Mouse (Mus musculus) limb, embryonic 10.5 days (tissue): ENCODE data around the gene Wdr13. TPM values are rescaled to one million over a fixed set of nuclear protein-coding genes. Genes with fewer than 3 reads are reported as not detected.

Experiments used
- DNase-seq: peaks from one replicate; pipeline ENCODE4 v3.0.0-alpha.2; 2017; ENCODE audit warnings: low spot score
- H3K27ac ChIP-seq: fragments of 300-500 bp; sonication (generic); 2 replicates; pipeline ENCODE4 v1.5.1; 2016; ENCODE audit warnings: mild to moderate bottlenecking
- H3K27me3 ChIP-seq: fragments of 300-500 bp; sonication (generic); 2 replicates; pipeline ENCODE4 v1.6.1; 2016; ENCODE audit warnings: low read depth, mild to moderate bottlenecking; ENCODE audit not compliant: poor library complexity, severe bottlenecking
- H3K36me3 ChIP-seq: fragments of 300-500 bp; sonication (generic); 2 replicates; pipeline ENCODE4 v1.6.1; 2016; ENCODE audit warnings: mild to moderate bottlenecking, moderate library complexity
- H3K4me1 ChIP-seq: fragments of 300-500 bp; sonication (generic); 2 replicates; pipeline ENCODE4 v1.6.1; 2016
- H3K4me3 ChIP-seq: fragments of 300-500 bp; sonication (generic); 2 replicates; pipeline ENCODE4 v1.5.1; 2016; ENCODE audit warnings: mild to moderate bottlenecking, moderate library complexity
- H3K9me3 ChIP-seq: fragments of 300-500 bp; sonication (generic); replicated peaks from 2 replicates; pipeline ENCODE4 v1.6.1; 2016; ENCODE audit warnings: mild to moderate bottlenecking
- WGBS: fragments of 180-500 bp; shearing (Covaris S2); methylation state at CpG from one replicate; pipeline ENCODE4 v1.1.7; 2016; 5-methylcytosine and 5-hydroxymethylcytosine counted together
- polyA plus RNA-seq: library from polyadenylated mRNA; unstranded; fragments of >200 nt; fragmentation: Nextera tagmentation; extraction: Ambion mirVana; gene quantifications from 2 replicates; pipeline ENCODE4 v1.2.1, GENCODE M21; 2016

Gene Wdr13
- polyA plus RNA-seq = 13.9 and 18.7 TPM in 2 replicates

DNA sequence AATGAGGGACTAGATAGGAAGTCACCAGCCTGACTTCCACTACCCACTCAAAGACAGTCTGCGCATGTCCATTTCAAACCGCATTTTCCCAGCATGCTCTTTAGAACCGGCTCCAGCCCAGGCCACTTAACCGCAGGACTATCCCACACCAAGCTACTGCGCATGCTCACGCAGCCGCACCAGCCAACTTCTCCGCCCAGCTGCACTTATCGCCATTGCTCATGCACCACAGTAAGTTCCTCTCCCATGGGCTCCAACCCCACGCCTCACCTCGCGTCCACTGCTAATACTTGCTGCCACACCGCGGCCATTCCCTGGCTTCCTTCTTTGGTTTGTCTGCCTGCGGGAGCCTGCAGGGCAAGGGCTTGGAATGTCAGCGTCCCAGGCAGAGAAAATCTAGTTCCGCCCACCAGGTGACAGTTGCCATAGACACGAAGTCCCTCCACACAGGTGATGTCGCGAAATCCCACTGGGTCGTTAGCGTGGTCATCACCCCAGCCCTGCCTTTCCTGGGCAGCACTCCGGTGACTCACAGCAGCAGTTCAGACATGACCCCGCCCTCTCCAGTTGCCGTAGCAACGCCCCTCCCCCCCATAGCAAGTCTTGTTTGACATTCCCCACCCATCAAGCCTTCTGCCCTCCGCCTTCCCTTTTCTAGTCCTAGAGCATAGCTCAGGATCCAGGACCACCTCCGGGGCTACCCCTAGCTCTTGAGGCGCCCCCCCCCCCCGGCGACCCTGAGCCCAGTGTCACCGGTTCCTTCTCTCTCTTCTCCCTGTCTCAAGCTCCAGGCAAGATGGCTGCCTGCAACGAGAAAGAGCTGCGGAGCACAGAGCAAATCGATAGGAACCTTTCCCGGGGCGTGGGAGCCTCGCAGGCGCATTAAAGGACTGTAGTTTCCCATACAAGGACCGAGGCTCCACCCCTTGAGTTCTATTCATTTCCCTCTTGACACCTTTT, at the start of gene Wdr13:
Wdr13 (minus strand) TSS at position 876 of the 960 bp plus-strand sequence.
- peak within 1 kb of the TSS; percentile 60 for H3K4me3 ChIP-seq
- 0 out of 2 replicates have a peak, but pooled peaks cover 4% of the 10 kb centered on the region for H3K4me1 ChIP-seq
- 14% methylated on average over 39 of the region's 40 CpGs for WGBS
- DNase-seq = peak; percentile 88
- peak within 1 kb of the TSS; percentile 84 for H3K27ac ChIP-seq
- no peaks in the 10 kb centered on the region for H3K27me3 ChIP-seq
- peaks cover 25% of the 10 kb centered on the region for H3K36me3 ChIP-seq
- H3K9me3 ChIP-seq = no peaks in the 10 kb centered on the region

DNA sequence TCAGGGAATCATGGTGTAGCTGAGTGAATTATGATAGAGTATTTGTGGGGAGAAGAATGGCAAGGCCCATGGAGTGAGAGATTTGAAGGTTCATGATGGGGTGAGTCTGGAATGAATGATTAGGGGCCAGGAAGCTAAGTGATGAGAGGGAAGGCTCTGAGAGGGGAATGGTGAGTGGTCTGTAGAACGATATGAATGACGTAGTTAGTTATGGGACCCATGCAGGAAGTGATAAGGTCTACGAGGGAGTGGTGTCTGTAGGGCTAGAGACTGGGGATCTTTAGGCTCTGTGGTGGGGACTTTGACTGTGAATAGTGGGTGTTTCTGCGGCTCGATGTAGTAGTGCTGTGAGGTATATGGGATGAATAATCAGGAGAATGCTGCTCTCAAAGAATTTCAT, 47.0 kb upstream of the Wdr13 start:
- Histone ChIP-seq H3K9me3 (no peaks in the 10 kb centered on the region), H3K36me3 (no peaks in the 10 kb centered on the region), H3K27ac (no peak overlapping the region), H3K4me3 (no peak overlapping the region), H3K27me3 (no peaks in the 10 kb centered on the region), H3K4me1 (peaks cover 5% of the 10 kb centered on the region; the same call in 1 of the 2 replicates)
- WGBS = 91% methylated on average over 5 of the region's 5 CpGs
- no peak for DNase-seq

DNA sequence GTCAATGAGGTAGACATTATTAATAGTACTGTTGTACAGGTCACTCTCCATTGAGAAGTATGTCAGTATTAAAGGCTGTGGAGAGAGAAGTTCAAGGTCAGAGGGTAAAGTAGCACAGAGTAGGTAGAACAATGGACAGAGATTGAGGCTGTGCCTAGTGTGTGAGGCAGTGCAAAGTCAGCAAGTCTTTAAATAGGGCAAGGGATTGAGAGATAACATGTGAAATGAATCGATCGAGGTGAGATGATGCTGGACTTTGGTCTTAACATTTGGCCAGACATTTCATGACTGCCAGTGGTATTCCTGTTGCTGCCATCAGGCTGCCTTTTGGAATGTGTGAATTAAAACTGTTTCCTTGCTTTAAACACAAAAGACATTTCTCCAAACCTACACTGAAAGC, 46.2 kb upstream of the Wdr13 start:
- H3K36me3 ChIP-seq = no peaks in the 10 kb centered on the region
- no peak overlapping the region for H3K27ac ChIP-seq
- WGBS = 96% methylated on average over 2 of the region's 2 CpGs
- H3K4me1 ChIP-seq = peaks cover 6% of the 10 kb centered on the region; the same call in 1 of the 2 replicates
- no peak for DNase-seq
- no peaks in the 10 kb centered on the region for H3K27me3 ChIP-seq
- H3K4me3 ChIP-seq = no peak overlapping the region
- H3K9me3 ChIP-seq = no peaks in the 10 kb centered on the region

DNA sequence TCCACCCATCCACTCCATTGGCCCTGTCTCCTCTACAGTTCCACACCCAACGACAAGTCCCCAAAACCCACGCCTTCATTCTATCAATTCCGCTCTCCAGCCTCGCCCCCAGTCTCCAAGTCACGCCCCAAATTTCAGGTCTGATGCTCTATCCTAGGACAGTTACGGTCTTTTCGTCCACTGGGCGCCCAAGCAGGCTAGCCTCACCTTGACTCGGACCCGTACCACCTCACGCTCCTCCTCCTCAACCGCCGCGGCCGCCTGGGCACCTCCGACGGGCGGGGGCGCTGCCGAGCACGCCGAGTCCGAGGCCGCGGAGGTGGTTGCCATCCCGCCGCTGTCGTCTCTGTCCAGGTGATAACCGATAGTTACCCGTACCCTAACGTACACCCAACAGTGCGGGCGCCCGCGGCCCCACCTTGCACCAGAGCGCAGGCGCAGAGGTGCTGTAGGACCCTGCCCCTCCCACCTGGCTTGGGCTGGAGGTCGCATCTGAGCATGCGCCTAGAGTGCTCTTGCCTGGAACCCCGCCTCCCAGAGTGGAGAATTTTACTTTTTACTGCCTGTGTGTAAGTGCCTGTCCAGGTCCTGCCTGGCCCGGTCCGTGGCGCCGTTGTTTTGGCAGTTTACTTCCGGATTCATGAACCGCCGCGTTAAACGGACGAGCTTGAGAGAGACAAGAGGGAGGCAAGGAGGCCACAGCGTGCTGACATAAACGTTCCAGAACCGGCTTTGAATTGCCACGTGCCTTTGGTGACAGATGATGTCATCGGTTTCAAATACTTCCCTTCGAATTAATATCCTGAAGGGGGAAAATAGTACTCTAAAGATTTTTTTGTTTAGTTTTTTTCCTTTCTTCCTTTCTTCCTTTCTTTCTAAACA, 43.1 kb upstream of the Wdr13 start, which contains the start of gene Tbc1d25:
Tbc1d25 (minus strand) TSS at position 678 of the 882 bp plus-strand sequence.
- Histone ChIP-seq H3K9me3 (no peaks in the 10 kb centered on the region), H3K4me3 (peak within 1 kb of the TSS; percentile 66), H3K27me3 (no peaks in the 10 kb centered on the region), H3K27ac (peak within 1 kb of the TSS; percentile 81), H3K36me3 (peaks cover 12% of the 10 kb centered on the region), H3K4me1 (peaks cover 6% of the 10 kb centered on the region; the same call in 1 of the 2 replicates)
- 9% methylated on average over 56 of the region's 56 CpGs for WGBS
- DNase-seq = peak; percentile 86

DNA sequence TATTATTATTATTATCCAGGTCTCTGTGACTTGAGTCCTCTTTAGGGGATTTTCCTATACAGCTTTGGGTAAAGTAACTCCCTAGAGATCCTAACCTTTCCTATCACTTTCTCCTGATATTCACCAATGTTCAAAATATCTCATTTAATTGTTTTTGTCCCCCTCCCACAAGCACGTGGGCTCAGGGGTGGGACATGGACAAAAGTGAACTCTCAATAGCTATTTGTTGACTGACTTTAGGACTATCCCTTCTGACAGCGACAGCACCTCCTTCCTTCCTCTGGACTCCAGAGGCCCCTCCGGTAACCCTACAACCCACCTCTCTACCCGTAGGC, 42.4 kb upstream of the Wdr13 start:
- Histone ChIP-seq H3K4me3 (peak overlapping the region; percentile 66), H3K36me3 (peaks cover 17% of the 10 kb centered on the region), H3K27me3 (no peaks in the 10 kb centered on the region), H3K27ac (0 out of 2 replicates have a peak overlapping the region, but pooled peaks have one; percentile 81), H3K4me1 (peaks cover 6% of the 10 kb centered on the region; the same call in 1 of the 2 replicates), H3K9me3 (no peaks in the 10 kb centered on the region)
- 4% methylated on average over 4 of the region's 4 CpGs for WGBS
- DNase-seq = no peak

DNA sequence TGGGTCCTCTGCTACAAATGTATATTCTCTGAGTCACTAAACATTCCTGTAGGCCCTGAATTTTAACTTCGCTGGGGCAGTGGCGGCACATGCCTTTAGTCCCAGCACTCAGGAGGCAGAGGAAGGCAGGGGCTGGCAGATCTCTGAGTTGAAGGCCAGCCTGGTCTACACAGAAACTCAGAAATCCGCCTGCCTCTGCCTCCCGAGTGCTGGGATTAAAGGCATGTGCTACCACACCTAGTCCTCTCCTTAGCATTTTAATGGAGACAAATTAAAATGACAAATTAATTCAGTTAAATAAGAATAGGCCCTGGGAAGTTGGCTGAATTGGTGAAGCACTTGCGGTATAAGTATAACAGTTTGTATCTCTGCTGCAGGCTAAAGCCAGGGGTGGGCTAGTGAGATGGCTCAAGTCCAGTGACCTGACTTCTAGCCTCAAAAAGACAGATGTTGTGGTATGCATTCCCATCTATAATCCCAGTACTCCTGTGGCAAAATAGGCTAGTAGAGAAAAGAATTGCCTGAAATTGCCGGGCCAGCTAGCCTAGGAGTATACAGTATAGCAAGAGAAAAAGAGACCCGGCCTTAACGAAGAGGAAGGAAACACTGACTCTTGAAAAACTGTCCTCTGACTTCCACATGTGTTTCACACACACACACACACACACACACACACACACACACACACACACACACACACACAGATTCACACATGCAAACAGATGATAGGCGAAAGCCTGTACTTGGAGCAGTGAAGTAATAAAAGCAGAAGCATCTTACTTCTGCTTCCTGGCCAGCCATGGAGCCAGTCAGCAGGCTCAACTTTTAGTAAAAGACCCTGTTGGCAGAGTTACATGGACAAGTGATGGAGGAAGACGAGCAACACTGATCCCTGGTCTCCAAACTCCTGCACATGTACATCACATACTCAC, 35.3 kb upstream of the Wdr13 start:
- H3K27me3 ChIP-seq = no peaks in the 10 kb centered on the region
- DNase-seq = no peak
- H3K4me1 ChIP-seq = no peaks in the 10 kb centered on the region
- no peak overlapping the region for H3K27ac ChIP-seq
- 92% methylated on average over 10 of the region's 10 CpGs for WGBS
- H3K36me3 ChIP-seq = peaks cover 24% of the 10 kb centered on the region
- H3K9me3 ChIP-seq = no peaks in the 10 kb centered on the region
- H3K4me3 ChIP-seq = no peak overlapping the region

DNA sequence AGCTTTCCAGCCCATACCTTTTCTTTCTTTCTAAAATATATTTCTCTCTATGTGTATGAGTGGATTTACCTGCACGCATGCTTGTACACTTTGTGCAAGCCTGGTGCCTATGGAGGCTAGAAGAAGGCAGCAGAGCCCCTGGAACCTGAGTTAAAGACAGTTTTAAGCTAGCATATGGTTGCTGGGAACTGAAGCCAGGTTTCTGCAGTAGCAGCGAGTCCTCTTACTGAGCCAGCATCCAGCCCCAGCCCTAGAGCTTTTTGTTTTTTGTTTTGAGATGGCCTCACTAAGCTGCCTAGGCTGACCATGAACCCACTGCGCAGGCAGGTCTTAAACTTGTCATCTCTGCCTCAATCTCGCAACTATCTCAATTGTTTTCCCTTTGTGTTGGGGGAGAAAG, 31.8 kb upstream of the Wdr13 start:
- Histone ChIP-seq H3K36me3 (0 out of 2 replicates have a peak, but pooled peaks cover 6% of the 10 kb centered on the region), H3K27me3 (no peaks in the 10 kb centered on the region), H3K4me1 (no peaks in the 10 kb centered on the region), H3K9me3 (no peaks in the 10 kb centered on the region), H3K27ac (no peak overlapping the region), H3K4me3 (no peak overlapping the region)
- WGBS = 88% methylated on average over 4 of the region's 4 CpGs
- DNase-seq = no peak

DNA sequence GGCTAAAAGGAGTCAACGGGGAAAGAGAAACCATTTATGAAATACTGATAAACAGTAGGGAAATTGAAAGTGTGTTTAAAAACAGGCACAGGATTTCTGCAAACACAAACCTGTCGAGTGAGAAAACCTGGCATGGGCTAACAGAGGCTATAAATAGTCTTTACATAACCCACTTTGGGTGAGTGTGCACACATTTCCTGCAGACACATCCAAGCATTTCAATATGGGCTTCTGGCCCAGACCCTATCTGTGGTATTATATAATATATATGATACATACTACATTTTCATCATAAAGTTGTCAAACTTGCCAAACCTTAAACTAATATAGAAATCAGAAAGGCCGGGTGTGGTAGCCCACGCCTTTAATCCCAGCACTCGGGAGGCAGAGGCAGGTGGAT, 30.4 kb upstream of the Wdr13 start:
- Histone ChIP-seq H3K9me3 (no peaks in the 10 kb centered on the region), H3K4me3 (no peak overlapping the region), H3K36me3 (peaks cover 5% of the 10 kb centered on the region; the same call in 1 of the 2 replicates), H3K27me3 (no peaks in the 10 kb centered on the region), H3K27ac (no peak overlapping the region), H3K4me1 (no peaks in the 10 kb centered on the region)
- no peak for DNase-seq
- WGBS = 90% methylated on average over 5 of the region's 5 CpGs

DNA sequence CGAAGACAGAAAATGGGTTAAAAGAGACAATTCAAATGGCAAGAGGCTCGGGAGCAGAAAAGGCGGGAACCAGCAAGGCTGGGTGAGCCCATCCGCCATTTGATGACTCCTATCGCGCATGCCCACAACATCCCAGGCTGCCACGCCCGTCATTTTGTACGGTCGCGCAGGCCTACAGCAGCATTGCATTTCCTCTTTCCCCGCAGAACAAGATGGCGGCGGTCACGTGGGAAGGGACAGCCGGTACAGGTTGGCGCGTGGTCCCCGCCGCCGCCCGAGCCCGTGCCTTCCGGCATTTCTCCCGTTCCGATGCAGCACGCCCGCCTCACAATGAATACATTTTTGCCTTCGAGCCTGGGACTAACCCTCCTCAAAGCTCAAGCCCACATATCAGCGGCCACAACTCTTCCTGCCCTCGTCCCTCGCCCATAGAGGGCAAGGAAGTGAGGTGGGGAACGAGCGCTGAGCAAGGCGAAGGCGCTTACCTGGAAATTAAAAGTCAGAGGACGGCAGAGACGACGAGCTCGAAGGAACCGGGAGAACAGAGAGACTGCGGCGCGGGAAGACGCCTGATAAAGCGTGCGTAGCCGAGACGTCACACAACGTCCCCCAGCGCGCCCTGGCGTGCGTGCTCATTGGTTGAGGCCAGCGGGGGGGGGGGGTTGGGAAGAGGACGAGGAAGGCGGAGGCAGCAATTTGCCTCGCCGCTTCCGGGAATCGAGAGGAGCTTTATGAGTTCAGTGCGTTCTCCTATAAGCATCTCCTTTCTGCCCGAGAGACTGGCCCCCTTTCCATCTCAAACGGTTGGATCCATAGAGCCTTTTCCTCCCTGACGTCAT, 12.7 kb upstream of the Wdr13 start, which contains the start of gene Rbm3:
Rbm3 (minus strand) TSS at position 728 of the 839 bp plus-strand sequence.
- Histone ChIP-seq H3K9me3 (no peaks in the 10 kb centered on the region), H3K27me3 (no peaks in the 10 kb centered on the region), H3K27ac (peak within 1 kb of the TSS; percentile 94), H3K4me3 (peak within 1 kb of the TSS; percentile 66), H3K36me3 (peaks cover 37% of the 10 kb centered on the region), H3K4me1 (peaks cover 7% of the 10 kb centered on the region; the same call in 1 of the 2 replicates)
- DNase-seq = peak; percentile 87
- 17% methylated on average over 64 of the region's 65 CpGs for WGBS

DNA sequence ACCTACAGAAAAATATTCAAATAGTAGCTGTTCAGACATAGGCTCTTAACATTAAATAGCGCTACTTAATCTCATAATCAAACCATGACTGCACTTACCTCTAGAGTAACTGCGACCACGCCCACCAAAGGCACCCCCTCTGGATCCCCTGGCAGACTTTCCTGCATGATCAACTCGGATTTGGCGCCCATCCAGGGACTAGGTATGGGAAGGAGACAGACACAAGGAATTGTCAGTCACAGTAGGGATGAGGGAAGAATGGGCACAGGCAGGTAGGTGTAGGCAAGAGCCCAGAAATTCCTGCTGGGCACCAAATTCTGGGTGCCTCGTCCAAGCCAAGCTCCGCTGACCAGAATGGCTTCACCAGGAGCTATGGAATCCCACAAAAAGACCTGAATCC, 11.1 kb upstream of the Wdr13 start:
- 79% methylated on average over 7 of the region's 7 CpGs for WGBS
- H3K4me1 ChIP-seq = peaks cover 7% of the 10 kb centered on the region; the same call in 1 of the 2 replicates
- peak overlapping the region; percentile 66 for H3K4me3 ChIP-seq
- peaks cover 53% of the 10 kb centered on the region for H3K36me3 ChIP-seq
- H3K27me3 ChIP-seq = no peaks in the 10 kb centered on the region
- no peak for DNase-seq
- H3K9me3 ChIP-seq = no peaks in the 10 kb centered on the region
- H3K27ac ChIP-seq = 0 out of 2 replicates have a peak overlapping the region, but pooled peaks have one; percentile 94

DNA sequence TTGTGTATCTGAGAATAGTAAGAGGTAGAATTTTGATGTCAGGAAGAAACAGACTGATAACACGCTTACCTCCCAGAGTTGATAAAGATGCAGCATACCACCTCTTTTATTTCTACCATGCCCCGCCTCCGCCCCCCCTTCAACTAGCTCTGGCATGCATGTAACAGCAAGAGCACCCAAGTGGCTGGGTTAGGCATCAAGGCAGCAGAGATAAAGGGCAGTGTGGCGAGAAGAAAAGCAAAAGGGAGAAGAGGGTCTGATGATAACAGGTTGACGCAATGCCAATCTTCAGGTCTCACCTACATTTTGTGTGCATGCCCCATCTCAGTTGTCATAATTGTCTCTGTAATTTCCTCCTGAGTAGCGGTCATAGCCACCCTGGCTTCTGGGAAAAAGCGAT, 10.3 kb upstream of the Wdr13 start:
- Histone ChIP-seq H3K36me3 (peaks cover 61% of the 10 kb centered on the region), H3K27ac (no peak overlapping the region), H3K4me1 (peaks cover 7% of the 10 kb centered on the region; the same call in 1 of the 2 replicates)

More for the DNA sequence above, 10.3 kb upstream of the Wdr13 start:
- no peak for DNase-seq
- 92% methylated on average over 7 of the region's 7 CpGs for WGBS
- H3K4me3 ChIP-seq = 0 out of 2 replicates have a peak overlapping the region, but pooled peaks have one; percentile 4
- H3K9me3 ChIP-seq = no peaks in the 10 kb centered on the region
- H3K27me3 ChIP-seq = no peaks in the 10 kb centered on the region
